Mouse (Mus musculus) CD4-positive, CD25-positive, alpha-beta regulatory T cell, adult 2 months (primary cell): ENCODE results near the gene Agbl3.

Source experiments
- DNase-seq: peaks from one replicate; pipeline ENCODE4 v3.0.0-alpha.2; 2012; ENCODE audit warnings: low read depth, low spot score

Agbl3 gene

DNA sequence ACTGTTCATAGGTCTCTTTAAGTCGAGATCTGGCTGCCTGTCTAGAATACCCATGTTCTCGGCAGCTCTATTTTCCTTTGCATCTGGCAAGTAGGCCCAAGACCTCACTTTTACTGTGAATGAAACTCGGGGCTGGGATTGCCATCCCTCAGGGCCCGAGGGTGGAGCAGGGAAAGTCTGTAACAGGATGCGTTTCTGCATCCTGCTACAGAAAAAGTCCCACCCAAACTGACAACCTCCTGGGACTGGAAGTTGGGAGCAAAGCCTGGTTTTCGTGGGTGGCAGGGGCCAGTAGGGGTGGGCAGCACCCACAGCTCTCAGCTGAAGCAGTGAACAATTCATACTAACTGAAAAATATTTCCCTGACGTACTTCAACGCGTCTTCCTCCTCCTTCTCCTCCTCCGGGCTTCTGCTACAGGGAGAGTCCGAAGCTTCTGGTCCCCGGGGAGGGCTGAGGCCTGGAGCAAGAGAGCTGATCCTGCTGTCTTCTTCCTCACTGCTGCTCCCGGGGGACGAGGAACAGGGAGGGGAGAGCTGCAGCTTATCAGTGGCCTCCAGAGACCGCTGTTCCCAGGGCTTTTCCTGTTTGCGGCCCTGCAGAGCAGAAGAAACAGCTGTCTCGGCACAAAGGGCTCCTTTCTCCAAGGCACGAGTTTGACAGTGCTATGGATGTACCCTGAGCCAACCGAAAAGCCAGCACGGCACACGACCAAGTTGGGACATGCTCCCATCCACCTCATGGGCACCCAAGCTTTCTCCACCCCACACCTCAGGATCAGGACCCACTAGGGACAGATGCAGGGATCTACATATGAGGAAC, 94.1 kb downstream of the Agbl3 start:
- DNase-seq: no peak

- DNase-seq: peak; percentile 64
Observed at GRCm38 (mm10) chr6:34875268-34875761, 95.1 kb downstream of the Agbl3 start.

- DNase-seq: peak; percentile 49
Observed at GRCm38 (mm10) chr6:34875966-34876834, 96.0 kb downstream of the Agbl3 start.

DNA sequence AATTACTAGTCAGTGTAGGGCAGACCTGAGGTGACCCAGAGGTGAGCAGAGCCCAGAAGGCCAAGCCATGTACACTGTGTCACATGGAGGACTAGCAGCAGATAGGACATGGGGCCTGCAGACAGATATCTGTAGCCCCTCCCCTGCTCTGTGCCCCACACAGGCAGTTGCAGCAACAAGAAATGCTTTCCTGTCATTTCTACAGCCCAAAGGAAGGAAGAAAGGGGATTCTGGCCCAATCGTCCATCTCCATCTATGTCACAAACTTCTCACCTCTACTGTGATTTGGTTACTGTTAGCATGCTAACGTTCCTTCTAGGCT, 96.6 kb downstream of the Agbl3 start:
- no peak for DNase-seq

DNA sequence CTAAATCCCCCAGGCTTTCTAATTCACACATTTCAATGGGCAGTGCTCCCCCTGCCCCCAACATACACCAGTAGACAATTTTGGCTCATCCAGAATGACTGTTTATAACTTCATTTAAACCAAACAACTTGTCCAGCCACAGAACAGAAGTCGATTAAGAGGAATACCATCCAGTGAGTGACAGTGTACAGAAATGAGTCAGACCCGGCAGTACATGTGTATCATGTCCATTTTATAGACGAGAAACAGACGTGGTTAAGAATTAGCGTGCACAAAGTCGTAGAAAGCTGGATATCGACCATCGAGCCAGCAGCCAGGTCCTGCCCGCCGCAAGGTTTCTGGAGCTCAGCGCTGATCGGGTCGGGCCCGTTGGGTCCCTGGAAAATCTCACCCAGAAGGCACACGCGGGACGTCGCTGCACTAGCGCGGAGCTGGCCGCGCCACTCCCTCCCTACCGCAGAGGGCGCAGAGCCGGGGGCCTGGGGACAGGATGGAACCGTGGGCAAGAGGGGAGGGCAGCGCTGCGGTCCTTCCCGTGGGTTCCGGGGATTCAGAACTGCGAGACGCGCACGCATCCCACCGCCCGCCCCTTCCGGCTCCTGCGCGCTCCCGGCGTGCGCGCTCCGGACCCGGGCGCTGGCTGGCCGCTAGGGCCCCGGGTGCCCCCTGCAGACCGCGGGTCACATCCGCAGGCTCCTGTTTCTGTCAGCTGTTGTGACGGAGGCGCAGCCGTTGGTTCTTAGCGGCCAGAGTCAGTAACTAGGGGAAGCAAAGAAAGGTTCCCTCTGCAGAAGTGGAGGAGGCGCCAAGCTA, 97.5 kb downstream of the Agbl3 start, which contains the start of gene Cyren:
TSS of gene Cyren (minus strand) at position 552 of the 813 bp plus-strand sequence.
- DNase-seq: peak; percentile 96

GRCm38 (mm10) chr6:34879101-34879740, 99.0 kb downstream of the Agbl3 start:
- DNase-seq: no peak

GRCm38 (mm10) chr6:34879911-34880475, 99.8 kb downstream of the Agbl3 start:
- peak; percentile 74 for DNase-seq

GRCm38 (mm10) chr6:34884724-34885123, 104.5 kb downstream of the Agbl3 start:
- DNase-seq: no peak

- DNase-seq: no peak
Observed at GRCm38 (mm10) chr6:34887131-34887850, 107.1 kb downstream of the Agbl3 start.

- DNase-seq: no peak
Observed at GRCm38 (mm10) chr6:34889185-34889584, 109.0 kb downstream of the Agbl3 start.

DNA sequence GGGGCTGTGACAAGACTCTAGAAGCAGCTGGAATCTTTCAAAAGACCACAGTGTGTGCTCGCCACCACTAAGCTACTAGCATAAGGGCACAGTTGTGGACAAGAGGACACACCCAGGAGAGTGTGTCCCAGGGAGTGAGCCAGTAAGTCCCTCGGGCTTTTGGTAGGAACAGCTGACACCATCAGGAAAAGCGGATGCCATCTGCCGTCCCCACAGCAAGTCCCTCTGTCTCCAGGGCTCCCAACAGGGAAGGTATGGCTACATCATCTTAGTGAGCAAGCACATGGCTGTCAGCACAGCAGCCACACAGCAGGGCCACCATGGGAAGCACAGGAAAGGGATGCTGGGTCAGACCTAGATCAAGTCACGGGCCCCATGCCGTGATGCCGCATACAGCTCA, 115.3 kb downstream of the Agbl3 start:
- no peak for DNase-seq

DNA sequence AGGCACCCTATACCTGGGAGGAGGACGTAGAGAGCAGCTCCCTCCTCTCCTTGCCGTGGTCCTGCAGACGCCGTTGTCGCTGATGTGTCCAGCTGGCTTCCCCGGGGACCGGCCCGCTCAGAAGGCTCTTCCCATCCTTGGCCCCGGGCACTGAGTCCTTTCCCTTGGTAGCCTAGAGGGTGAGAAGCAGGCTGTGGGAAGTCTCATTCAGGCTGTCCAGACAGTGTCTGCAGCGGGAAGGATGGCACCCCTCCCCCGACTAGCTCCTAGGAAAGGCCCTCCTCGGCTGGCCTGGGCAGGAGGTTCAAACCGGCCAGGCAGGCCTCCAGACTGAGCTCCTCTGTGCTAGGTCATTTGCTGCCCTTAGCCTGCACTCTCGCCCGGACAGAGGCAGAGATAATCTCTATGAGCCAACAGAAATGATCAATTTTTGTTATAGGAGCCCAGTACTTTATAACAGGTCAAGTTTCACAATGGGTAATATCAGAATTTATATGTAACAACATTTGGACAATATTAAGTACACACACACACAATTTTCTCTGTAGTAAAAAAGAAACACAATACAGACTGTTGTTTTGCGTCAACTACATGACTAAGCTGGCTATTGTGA, 116.0 kb downstream of the Agbl3 start:
- DNase-seq: no peak

- DNase-seq: no peak
Observed at GRCm38 (mm10) chr6:34899127-34899526, 118.9 kb downstream of the Agbl3 start.

- DNase-seq: no peak
Observed at GRCm38 (mm10) chr6:34900990-34901389, 120.8 kb downstream of the Agbl3 start.

GRCm38 (mm10) chr6:34901911-34902444, 121.7 kb downstream of the Agbl3 start:
- DNase-seq: peak; percentile 58

GRCm38 (mm10) chr6:34902578-34902977, 122.3 kb downstream of the Agbl3 start:
- DNase-seq: peak; percentile 19

DNA sequence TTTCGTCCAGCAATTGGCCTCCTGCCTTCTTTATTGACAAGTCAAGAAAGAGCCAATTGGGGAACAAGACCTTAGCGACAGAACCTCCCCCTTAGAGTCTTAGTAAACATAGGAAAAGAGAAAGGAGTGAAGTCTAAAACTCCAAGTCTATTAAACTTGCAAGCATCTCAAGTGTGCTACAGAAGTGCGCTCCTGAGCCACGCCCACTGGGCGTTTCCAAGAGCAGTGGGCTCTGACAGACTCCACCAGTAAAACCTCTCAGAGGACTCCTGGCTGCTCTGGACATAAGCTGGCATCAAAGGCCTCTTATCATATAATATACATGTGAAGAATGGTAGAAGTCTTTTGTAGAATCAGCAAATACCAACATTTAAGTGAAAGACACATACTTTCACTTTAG, 123.2 kb downstream of the Agbl3 start:
- no peak for DNase-seq

DNA sequence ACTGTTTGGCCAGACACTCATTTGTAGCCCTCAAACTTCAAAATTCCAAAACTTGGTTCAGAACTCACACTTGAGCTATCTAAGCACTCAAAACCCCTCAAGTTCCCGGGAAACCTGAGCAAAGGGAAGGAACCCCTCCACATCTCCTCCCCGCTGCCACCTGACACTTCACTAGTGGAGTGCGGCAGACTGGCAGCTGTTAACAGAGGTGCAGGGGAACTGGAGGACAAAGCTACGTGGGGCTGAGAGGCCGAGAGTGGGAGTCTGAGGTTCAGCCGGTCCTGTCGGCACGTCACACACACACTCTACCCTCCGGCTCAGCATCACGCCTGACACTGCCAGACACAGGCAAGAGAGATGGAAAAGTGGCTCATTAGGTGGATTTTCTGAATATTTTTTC, 123.6 kb downstream of the Agbl3 start:
- no peak for DNase-seq

GRCm38 (mm10) chr6:34904361-34904760, 124.1 kb downstream of the Agbl3 start:
- no peak for DNase-seq
